Mouse (Mus musculus): ENCODE data around the gene Ptprg. TPM values are rescaled to one million over a fixed set of nuclear protein-coding genes. Genes with fewer than 3 reads are reported as not detected.

The Ptprg gene
- polyA plus RNA-seq, 1 experiment from 2014 or later, result 45.4 TPM

DNA sequence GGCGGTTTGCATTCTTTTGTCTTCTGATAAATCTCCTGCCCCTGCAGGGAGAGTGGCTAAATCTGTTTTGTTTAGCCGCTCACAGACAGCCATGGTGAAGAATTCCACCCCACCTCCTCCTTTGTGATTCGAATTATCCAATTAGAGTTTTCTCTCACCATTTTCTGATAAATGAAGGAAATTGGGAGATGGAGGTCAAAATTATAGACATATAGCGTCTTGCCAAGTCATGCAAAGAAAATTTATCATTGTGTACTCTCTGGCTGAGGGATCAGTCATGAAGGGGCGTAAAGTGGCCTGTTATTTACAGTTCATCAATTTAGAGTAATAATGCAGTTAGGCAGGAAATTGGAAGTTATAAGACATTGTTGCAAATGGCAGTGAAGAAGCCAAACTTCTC, 168.8 kb downstream of the Ptprg start:
- Histone ChIP-seq H3K4me3 (replicated peaks) (no peak overlapping the region), H3K9me3 (peaks cover 2% of the 10 kb centered on the region; the same call in 1 of the 2 replicates), H3K4me2 (replicated peaks) (no peak overlapping the region), H3K4me1 (replicated peaks) (peaks cover 33% of the 10 kb centered on the region), H3K27me3 (no peaks in the 10 kb centered on the region), H3K9ac (replicated peaks) (no peak overlapping the region), H3K27ac (no peak overlapping the region), H3K36me3 (no peaks in the 10 kb centered on the region)
- 31% methylated on average over 5 of the region's 5 CpGs for WGBS
- no peak for ATAC-seq

DNA sequence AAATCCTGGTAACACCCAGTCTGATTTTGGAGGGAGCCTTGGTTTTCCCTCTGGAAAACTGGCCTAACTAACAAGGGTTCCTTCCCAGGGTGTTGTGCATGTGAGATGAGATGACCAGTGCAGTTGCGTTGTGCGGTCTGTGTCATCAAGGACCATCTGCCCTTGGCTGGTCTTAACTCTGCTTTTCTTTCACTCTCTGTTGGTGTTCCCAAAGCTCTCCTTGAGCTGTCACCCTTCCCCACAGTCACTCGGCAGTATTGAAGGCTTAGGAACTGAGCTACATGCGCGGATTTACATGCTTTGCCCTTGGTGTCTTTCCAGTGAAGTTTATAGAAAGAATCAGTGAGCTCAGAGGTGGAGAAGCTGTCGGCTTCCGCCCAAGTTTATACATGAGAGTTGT, 170.5 kb downstream of the Ptprg start:
- no peaks in the 10 kb centered on the region for H3K36me3 ChIP-seq
- ATAC-seq, result no peak
- H3K4me1 ChIP-seq (replicated peaks), result peaks cover 26% of the 10 kb centered on the region
- no peaks in the 10 kb centered on the region for H3K27me3 ChIP-seq
- no peak overlapping the region for H3K27ac ChIP-seq
- no peak overlapping the region for H3K9ac ChIP-seq (replicated peaks)
- no peak overlapping the region for H3K4me2 ChIP-seq (replicated peaks)
- WGBS, result 91% methylated on average over 7 of the region's 7 CpGs
- peaks cover 2% of the 10 kb centered on the region; the same call in 1 of the 2 replicates for H3K9me3 ChIP-seq
- no peak overlapping the region for H3K4me3 ChIP-seq (replicated peaks)

DNA sequence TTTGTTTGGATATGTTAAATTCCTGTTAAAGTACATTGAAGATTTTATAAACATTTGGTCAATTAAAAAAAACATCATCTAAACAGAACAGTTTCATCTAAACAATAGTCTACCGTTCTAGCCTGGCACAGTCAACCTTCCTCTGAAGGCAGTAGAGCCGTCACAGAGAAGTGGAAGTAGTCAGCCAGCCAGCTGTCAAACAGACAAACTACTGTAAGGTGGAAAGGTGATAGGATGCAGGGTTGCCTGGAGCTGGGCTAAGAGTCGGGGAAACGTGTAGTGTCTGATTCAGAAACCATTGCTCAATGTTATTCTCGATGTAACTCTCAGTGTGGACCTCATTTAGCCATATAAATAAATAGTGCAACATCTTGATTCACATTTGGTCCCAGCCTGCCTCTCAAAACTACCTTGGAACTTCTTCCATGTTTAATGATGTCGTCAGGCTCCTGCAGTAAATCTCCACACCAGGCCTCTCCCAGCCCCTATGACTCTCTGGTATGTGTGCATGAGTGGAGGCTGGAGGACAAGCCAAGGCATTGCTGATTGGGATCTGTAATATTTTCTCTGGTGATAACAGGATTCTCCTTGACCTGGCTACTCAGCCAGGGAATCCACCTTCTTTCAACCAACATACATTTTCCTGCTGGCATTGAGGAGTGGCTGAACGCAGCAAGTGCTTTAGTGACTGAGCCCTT, 178.0 kb downstream of the Ptprg start:
- Histone ChIP-seq H3K9me3 (no peaks in the 10 kb centered on the region), H3K4me2 (replicated peaks) (no peak overlapping the region), H3K4me3 (replicated peaks) (no peak overlapping the region), H3K36me3 (no peaks in the 10 kb centered on the region), H3K27ac (no peak overlapping the region), H3K4me1 (replicated peaks) (no peaks in the 10 kb centered on the region), H3K27me3 (no peaks in the 10 kb centered on the region), H3K9ac (replicated peaks) (no peak overlapping the region)
- ATAC-seq, result no peak
- WGBS, result 80% methylated on average over 7 of the region's 7 CpGs

DNA sequence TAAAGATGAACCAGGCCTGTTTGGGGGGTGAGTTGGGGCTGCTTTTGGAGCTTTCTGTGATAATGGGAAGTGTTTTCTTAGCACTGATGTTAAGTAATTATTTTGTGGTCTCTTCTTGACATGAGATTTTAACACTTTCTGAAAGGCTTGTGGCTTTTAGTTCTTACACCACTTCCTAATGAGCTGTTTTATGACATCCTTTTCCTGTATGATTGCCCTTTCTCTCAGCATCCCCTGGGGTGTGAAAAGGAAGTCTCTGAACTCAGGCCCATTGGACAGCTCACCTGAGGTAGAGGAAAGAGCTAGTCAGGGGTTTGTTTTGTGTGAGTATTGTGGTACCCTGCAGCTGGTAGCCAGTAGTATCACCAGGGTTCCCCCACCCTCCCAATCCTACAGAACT, 179.0 kb downstream of the Ptprg start:
- no peaks in the 10 kb centered on the region for H3K9me3 ChIP-seq
- H3K36me3 ChIP-seq, result no peaks in the 10 kb centered on the region
- H3K27me3 ChIP-seq, result no peaks in the 10 kb centered on the region
- no peak overlapping the region for H3K4me2 ChIP-seq (replicated peaks)
- H3K4me3 ChIP-seq (replicated peaks), result no peak overlapping the region
- no peak overlapping the region for H3K9ac ChIP-seq (replicated peaks)
- no peaks in the 10 kb centered on the region for H3K4me1 ChIP-seq (replicated peaks)
- no peak overlapping the region for H3K27ac ChIP-seq
- no peak for ATAC-seq

DNA sequence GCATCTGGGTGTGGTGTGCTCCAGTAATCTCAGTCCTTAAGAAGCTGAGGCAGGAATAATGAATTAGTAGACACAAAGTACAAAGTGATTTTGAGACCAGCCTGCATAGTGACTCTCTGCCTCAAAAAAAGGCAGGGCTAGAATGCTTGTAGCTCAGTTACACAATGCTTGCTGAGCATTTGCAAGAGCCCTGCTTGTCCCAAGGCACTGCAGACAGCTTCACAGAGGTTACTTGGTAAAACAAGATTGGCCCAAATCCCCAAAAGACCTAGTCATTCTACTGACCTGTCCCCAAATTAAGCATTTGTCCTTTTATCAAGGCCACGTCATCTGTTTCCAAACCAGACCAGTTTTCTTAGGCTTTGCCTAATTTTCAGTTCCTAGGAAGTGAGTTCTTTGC, 190.4 kb downstream of the Ptprg start:
- no peak overlapping the region for H3K4me2 ChIP-seq (replicated peaks)
- 97% methylated on average over 1 of the region's 1 CpGs for WGBS
- no peak overlapping the region for H3K4me3 ChIP-seq (replicated peaks)
- H3K36me3 ChIP-seq, result no peaks in the 10 kb centered on the region
- no peaks in the 10 kb centered on the region for H3K27me3 ChIP-seq
- no peaks in the 10 kb centered on the region for H3K4me1 ChIP-seq (replicated peaks)
- no peak overlapping the region for H3K9ac ChIP-seq (replicated peaks)
- H3K9me3 ChIP-seq, result no peaks in the 10 kb centered on the region
- no peak overlapping the region for H3K27ac ChIP-seq
- ATAC-seq, result no peak

DNA sequence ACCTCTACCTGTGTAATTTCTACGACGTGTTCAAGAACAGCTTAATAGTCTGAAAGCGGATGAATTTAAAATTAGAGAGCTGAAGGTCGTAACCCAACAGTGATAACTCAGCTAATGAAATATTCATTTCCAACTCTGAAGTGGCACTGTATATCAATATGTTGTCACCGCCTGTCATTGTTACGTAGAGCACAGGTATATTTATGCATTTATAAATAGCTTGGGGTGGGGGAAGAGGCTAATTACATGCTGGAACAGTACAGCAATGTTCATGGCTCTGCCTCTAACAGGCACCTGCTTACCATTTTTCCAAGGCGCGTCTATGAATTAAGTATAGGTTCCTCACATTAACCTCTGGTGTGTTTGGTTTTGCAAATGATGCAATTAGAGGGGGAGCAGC, 199.3 kb downstream of the Ptprg start:
- Histone ChIP-seq H3K4me2 (replicated peaks) (no peak overlapping the region), H3K4me3 (replicated peaks) (no peak overlapping the region), H3K36me3 (no peaks in the 10 kb centered on the region), H3K9ac (replicated peaks) (no peak overlapping the region), H3K4me1 (replicated peaks) (peaks cover 22% of the 10 kb centered on the region), H3K9me3 (no peaks in the 10 kb centered on the region), H3K27ac (no peak overlapping the region), H3K27me3 (no peaks in the 10 kb centered on the region)
- 59% methylated on average over 8 of the region's 8 CpGs for WGBS
- peak; percentile 47; the same call in 1 of the 2 replicates for ATAC-seq

DNA sequence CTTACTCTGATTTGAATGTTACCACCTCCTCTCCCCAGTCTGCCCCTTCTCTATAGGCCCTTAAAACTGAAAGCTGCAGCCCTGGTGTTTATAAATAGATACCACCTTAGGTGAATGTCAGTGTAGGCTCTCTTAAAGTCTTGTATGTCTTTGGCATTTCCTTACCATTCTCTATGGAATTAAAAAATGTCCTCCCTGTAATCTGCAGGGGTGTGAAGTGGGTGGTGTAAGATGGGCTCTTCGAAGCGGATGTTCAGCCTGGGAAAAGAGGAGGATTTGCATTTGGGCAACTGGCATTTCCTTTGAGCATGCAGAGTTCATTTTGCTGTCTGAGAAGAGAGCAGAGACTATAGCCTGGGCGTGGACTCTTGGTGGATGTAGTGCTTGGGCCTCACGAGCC, 201.3 kb downstream of the Ptprg start:
- H3K36me3 ChIP-seq, result no peaks in the 10 kb centered on the region
- ATAC-seq, result no peak
- no peaks in the 10 kb centered on the region for H3K27me3 ChIP-seq
- H3K4me2 ChIP-seq (replicated peaks), result no peak overlapping the region
- peaks cover 22% of the 10 kb centered on the region for H3K4me1 ChIP-seq (replicated peaks)
- 79% methylated on average over 4 of the region's 4 CpGs for WGBS
- no peaks in the 10 kb centered on the region for H3K9me3 ChIP-seq
- no peak overlapping the region for H3K9ac ChIP-seq (replicated peaks)
- no peak overlapping the region for H3K4me3 ChIP-seq (replicated peaks)
- no peak overlapping the region; the same call in 1 of the 2 replicates for H3K27ac ChIP-seq

DNA sequence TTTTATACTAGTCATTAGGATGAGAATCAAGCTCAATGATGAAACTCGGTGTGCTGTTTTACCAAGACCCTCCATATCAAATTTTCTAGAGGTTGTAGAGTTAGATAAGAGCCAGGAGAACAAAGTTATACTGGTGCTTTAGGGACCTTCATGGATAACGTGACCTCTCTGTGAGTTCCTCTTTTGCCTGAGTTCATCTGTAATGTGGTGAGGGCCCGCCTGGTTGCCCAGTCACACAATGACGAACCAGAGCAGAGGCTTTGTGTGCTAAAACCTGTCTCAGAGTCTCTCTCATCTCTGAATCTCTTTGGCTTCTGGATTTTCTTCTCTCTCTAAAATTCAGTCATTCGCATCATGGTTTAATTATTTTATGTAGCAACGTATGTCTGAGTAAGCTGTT, 204.9 kb downstream of the Ptprg start:
- H3K36me3 ChIP-seq, result no peaks in the 10 kb centered on the region
- peaks cover 17% of the 10 kb centered on the region for H3K4me1 ChIP-seq (replicated peaks)
- H3K27me3 ChIP-seq, result no peaks in the 10 kb centered on the region
- 88% methylated on average over 6 of the region's 6 CpGs for WGBS
- H3K9ac ChIP-seq (replicated peaks), result no peak overlapping the region
- H3K9me3 ChIP-seq, result no peaks in the 10 kb centered on the region
- H3K4me2 ChIP-seq (replicated peaks), result no peak overlapping the region
- H3K4me3 ChIP-seq (replicated peaks), result no peak overlapping the region
- no peak overlapping the region for H3K27ac ChIP-seq
- ATAC-seq, result no peak

DNA sequence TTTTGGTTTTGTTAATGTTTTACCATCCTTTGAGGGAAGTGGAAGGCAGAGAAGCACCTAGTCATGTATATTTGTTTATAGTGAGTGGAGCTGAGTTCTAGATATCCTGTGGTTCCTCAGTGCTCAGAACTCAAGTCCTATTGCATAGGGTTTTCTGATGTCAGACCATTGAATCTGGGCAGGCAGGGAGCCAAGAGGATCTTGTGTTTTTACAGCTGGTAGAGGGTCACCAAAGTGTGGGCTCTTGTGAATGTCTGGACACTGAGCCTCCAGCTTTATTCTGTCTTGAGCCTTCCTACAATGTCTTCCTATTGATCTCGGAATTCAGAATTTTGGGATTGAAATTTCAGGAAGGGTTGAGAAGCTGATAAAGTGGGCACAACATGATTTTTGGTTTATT, 206.0 kb downstream of the Ptprg start:
- WGBS, result 84% methylated on average over 1 of the region's 1 CpGs
- Histone ChIP-seq H3K4me2 (replicated peaks) (no peak overlapping the region), H3K4me1 (replicated peaks) (peaks cover 6% of the 10 kb centered on the region; the same call in 1 of the 2 replicates), H3K9me3 (no peaks in the 10 kb centered on the region), H3K4me3 (replicated peaks) (no peak overlapping the region), H3K27me3 (no peaks in the 10 kb centered on the region), H3K27ac (no peak overlapping the region), H3K36me3 (no peaks in the 10 kb centered on the region), H3K9ac (replicated peaks) (no peak overlapping the region)
- no peak for ATAC-seq

DNA sequence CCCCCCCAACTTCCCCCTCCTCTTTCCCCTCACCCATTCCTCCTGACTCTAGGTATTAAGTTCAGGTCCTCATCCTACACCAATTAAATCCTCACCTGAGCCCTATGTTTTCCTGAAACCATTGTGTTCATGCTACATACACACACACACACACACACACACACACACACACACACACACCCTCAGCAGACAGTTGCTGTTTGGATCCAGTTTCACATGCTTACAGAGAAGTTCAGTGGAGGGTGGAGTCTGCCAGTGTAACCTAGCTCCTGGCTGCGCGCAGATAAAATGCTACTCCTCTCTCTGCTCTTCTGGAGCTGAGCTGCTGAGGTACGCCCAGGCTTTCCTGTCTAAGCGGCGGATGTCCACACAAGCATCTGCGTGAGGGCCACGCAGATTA, 209.7 kb downstream of the Ptprg start:
- Histone ChIP-seq H3K4me1 (replicated peaks) (peaks cover 25% of the 10 kb centered on the region), H3K4me2 (replicated peaks) (no peak overlapping the region), H3K27me3 (no peaks in the 10 kb centered on the region), H3K4me3 (replicated peaks) (no peak overlapping the region), H3K36me3 (no peaks in the 10 kb centered on the region), H3K27ac (no peak overlapping the region), H3K9me3 (no peaks in the 10 kb centered on the region), H3K9ac (replicated peaks) (no peak overlapping the region)
- ATAC-seq, result no peak
- WGBS, result 78% methylated on average over 7 of the region's 7 CpGs

DNA sequence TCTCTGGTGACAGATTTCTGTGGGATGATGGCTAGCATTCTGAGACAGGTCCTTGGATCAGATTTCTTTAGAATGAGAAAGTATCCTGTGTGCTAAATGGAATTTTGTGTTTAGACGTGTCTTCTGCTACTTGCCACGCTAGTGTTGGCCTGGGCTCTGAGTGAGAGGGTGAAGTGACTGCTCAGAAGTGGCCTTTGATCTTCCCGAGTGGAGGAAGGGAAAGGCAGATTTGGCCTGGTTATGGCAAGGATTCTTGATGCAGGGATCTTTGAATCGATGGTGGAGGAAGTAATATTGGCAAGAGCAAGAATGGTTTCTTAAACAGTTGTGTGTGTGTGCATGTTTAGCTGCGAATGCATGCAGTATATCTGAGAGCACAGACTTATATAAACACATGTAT, 219.4 kb downstream of the Ptprg start:
- no peak for ATAC-seq
- Histone ChIP-seq H3K36me3 (no peaks in the 10 kb centered on the region), H3K4me3 (replicated peaks) (no peak overlapping the region), H3K4me2 (replicated peaks) (no peak overlapping the region), H3K27me3 (no peaks in the 10 kb centered on the region), H3K9me3 (no peaks in the 10 kb centered on the region), H3K27ac (no peak overlapping the region), H3K4me1 (replicated peaks) (peaks cover 44% of the 10 kb centered on the region), H3K9ac (replicated peaks) (no peak overlapping the region)
- WGBS, result 64% methylated on average over 5 of the region's 5 CpGs

DNA sequence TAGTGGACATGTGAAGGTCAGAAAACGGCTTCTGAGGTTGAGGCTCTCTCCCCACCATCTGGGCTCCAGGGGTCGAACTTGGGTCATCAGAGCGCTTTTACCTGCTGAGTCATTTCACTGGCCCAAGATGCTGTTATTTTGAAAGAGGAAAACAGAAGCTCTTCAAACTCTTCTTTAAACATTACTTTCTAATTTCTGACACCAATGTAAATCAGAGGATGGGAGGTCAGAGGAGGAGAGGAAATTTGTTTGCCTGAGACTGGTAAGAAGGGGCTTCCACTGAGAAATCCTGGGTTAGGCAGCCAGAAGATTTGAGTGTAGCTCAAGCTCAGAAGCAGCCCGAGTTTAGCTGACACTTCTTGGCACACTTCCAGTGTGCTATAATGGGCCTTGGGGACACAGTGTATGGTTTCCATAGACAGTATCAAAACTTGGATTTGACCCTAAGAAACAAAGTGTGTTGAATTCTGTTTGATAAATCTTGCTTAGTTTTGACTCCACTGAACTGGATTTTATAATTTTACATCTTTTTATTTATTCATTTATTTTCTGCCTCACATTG, 221.2 kb downstream of the Ptprg start:
- Histone ChIP-seq H3K4me2 (replicated peaks) (no peak overlapping the region), H3K9ac (replicated peaks) (no peak overlapping the region), H3K36me3 (no peaks in the 10 kb centered on the region), H3K27ac (peak overlapping the region; percentile 71; the same call in 1 of the 2 replicates), H3K4me3 (replicated peaks) (no peak overlapping the region), H3K9me3 (no peaks in the 10 kb centered on the region), H3K27me3 (no peaks in the 10 kb centered on the region), H3K4me1 (replicated peaks) (peaks cover 33% of the 10 kb centered on the region)
- no peak for ATAC-seq
- WGBS, result 43% methylated on average over 4 of the region's 4 CpGs

DNA sequence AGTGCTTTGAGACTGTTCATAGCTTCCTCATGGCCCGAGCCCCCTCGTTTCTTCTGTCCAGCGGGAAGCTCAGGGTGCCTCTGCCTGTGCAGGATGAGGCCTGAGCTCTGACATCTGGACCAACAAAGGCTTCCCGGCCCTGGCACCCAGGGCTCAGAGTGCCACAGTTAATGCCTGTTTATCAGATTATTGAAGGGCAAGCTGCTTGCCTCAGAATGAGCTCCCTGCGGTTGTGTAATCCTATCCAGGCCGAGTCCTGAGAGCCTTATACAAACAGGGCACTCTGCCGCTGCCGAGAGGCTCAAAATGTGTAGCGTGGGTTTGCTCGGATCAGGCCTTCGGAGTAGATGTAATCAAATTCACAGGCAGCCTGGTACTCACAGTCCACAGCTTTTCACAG, 221.9 kb downstream of the Ptprg start:
- no peaks in the 10 kb centered on the region for H3K36me3 ChIP-seq
- WGBS, result 8% methylated on average over 11 of the region's 11 CpGs
- peaks cover 38% of the 10 kb centered on the region for H3K4me1 ChIP-seq (replicated peaks)
- ATAC-seq, result peak; percentile 80
- H3K4me3 ChIP-seq (replicated peaks), result no peak overlapping the region
- no peaks in the 10 kb centered on the region for H3K9me3 ChIP-seq
- H3K4me2 ChIP-seq (replicated peaks), result peak overlapping the region; percentile 28
- H3K9ac ChIP-seq (replicated peaks), result peak overlapping the region; percentile 39; the same call in 1 of the 2 replicates
- H3K27ac ChIP-seq, result peak overlapping the region; percentile 71
- H3K27me3 ChIP-seq, result no peaks in the 10 kb centered on the region
